Mouse (Mus musculus) midbrain, embryonic 10.5 days (tissue): ENCODE measurements around the gene Fam155a. TPM values are rescaled to one million over a fixed set of nuclear protein-coding genes. Genes with fewer than 3 reads are reported as not detected.
"Not testable (repeated sequence)": the region's sequence is repeated elsewhere in the genome, so short reads cannot be mapped to it uniquely, and the experiment has no call there.

Source experiments
- DNase-seq: peaks from one replicate; pipeline ENCODE4 v3.0.0-alpha.2; 2017; ENCODE audit warnings: low spot score
- H3K27ac ChIP-seq: fragments of 300-500 bp; sonication (generic); replicated peaks from 2 replicates; pipeline ENCODE4 v1.5.1; 2016; ENCODE audit warnings: mild to moderate bottlenecking
- H3K27me3 ChIP-seq: fragments of 300-500 bp; sonication (generic); 2 replicates; pipeline ENCODE4 v1.6.1; 2016; ENCODE audit warnings: low read depth, mild to moderate bottlenecking; ENCODE audit not compliant: poor library complexity, severe bottlenecking
- H3K36me3 ChIP-seq: fragments of 300-500 bp; sonication (generic); 2 replicates; pipeline ENCODE4 v1.6.1; 2016; ENCODE audit warnings: mild to moderate bottlenecking, moderate library complexity
- H3K4me1 ChIP-seq: fragments of 300-500 bp; sonication (generic); 2 replicates; pipeline ENCODE4 v1.6.1; 2016
- H3K4me3 ChIP-seq: fragments of 300-500 bp; sonication (generic); 2 replicates; pipeline ENCODE4 v1.5.1; 2016; ENCODE audit warnings: mild to moderate bottlenecking, moderate library complexity
- H3K9me3 ChIP-seq: fragments of 300-500 bp; sonication (generic); replicated peaks from 2 replicates; pipeline ENCODE4 v1.6.1; 2016; ENCODE audit warnings: mild to moderate bottlenecking
- WGBS: fragments of 180-500 bp; shearing (Covaris S2); methylation state at CpG from one replicate; pipeline ENCODE4 v1.1.7; 2016; 5-methylcytosine and 5-hydroxymethylcytosine counted together
- polyA plus RNA-seq: library from polyadenylated mRNA; unstranded; fragments of >200 nt; fragmentation: Nextera tagmentation; extraction: Ambion mirVana; gene quantifications from 2 replicates; pipeline ENCODE4 v1.2.1, GENCODE M21; 2016

The Fam155a gene
- polyA plus RNA-seq, 1 experiment from 2014 or later, result 1.8 TPM

DNA sequence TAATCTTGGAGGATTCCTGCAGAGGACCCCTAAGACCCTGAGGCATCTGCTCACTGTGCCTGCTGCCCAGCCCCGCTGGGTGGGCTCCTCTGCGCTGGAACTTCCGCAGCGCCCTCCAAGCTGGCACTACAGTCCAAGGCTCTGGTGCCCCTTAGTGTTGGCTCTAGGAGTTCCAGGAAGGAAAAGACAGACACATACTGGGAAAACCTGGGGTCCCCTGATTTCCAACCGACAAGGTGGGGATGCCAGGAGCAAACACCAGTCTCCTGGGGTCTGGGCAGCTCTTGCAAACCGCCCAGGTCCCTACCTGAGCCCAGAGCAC, 1.5 kb upstream of the Fam155a start:
- WGBS, result 4% methylated on average over 6 of the region's 6 CpGs
- Histone ChIP-seq H3K9me3 (no peaks in the 10 kb centered on the region), H3K36me3 (no peaks in the 10 kb centered on the region), H3K27ac (peak overlapping the region; percentile 83), H3K27me3 (peaks cover 53% of the 10 kb centered on the region), H3K4me1 (peaks cover 31% of the 10 kb centered on the region), H3K4me3 (peak overlapping the region; percentile 77)
- DNase-seq, result no peak

GRCm38 (mm10) chr8:9771606-9772518, 901 bp upstream of the Fam155a start:
- WGBS, result under 1% methylated on average over 44 of the region's 55 CpGs
- H3K9me3 ChIP-seq, result no peaks in the 10 kb centered on the region
- H3K27me3 ChIP-seq, result peaks cover 53% of the 10 kb centered on the region
- peaks cover 31% of the 10 kb centered on the region for H3K4me1 ChIP-seq
- H3K4me3 ChIP-seq, result peak overlapping the region; percentile 77
- H3K27ac ChIP-seq, result peak overlapping the region; percentile 83
- H3K36me3 ChIP-seq, result no peaks in the 10 kb centered on the region
- DNase-seq, result peak; percentile 55

DNA sequence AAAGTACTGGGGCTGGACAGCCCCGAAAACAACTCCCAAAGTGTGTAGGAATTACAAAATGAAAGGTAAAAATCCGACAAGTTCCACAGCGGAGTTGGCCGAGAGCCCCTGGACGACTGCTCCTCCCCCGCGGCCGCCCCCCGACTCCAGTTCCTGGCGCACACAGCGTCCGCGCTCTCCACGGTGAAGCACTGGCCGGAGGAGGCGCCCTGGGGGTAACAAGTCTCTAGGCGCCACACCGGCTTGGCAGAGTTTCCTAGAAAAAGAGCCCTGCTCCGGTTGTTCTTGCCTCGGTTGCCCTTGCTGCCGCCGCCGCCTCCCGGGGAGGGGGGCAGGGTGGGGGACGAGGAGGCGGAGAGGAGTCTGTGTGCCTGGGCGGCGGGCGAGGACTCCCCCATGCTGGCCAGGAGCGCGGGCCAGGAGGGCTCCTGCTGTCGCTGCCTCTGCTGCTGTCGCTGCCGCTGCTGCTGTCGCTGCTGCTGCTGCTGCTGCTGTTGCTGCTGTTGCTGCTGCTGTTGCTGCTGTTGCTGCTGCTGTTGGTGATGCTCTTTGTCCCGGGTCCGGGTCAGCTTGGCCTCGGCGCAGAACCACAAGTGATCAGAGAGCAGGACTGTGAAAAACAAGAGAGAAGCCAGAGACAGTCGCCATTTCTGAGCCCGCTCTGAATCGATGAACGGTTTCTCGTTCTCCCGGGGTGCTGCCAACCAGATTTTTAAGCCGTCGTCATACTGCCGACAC, 531 bp downstream of the Fam155a start:
- Histone ChIP-seq H3K9me3 (no peaks in the 10 kb centered on the region), H3K4me3 (peak overlapping the region; percentile 77), H3K36me3 (no peaks in the 10 kb centered on the region), H3K27me3 (peaks cover 53% of the 10 kb centered on the region), H3K27ac (peak overlapping the region; percentile 83), H3K4me1 (peaks cover 31% of the 10 kb centered on the region)
- DNase-seq, result peak; percentile 64
- 1% methylated on average over 46 of the region's 48 CpGs for WGBS

DNA sequence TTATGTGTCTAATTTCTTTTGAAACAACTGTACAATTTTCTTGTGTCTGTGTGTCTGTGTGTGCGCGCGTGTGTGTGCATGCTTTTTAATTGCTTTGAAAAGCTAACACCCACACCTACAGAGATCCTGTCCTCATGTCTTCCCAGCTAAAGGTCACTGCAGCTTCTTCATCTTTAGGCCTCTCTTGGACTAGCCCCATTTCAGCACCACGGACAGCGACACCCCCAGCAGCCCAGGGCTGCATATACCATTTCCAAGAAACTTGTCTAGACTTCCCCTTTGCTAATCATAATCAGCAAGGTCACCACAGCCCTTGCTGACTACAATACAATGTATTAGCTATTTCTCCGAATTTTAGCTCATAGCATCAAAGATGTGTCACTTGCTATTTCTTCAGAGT, 1.9 kb downstream of the Fam155a start:
- Histone ChIP-seq H3K27ac (no peak overlapping the region), H3K4me1 (peaks cover 31% of the 10 kb centered on the region), H3K36me3 (no peaks in the 10 kb centered on the region), H3K27me3 (peaks cover 48% of the 10 kb centered on the region), H3K9me3 (no peaks in the 10 kb centered on the region), H3K4me3 (peak overlapping the region; percentile 77; the same call in 1 of the 2 replicates)
- 40% methylated on average over 6 of the region's 6 CpGs for WGBS
- peak; percentile 77 for DNase-seq

DNA sequence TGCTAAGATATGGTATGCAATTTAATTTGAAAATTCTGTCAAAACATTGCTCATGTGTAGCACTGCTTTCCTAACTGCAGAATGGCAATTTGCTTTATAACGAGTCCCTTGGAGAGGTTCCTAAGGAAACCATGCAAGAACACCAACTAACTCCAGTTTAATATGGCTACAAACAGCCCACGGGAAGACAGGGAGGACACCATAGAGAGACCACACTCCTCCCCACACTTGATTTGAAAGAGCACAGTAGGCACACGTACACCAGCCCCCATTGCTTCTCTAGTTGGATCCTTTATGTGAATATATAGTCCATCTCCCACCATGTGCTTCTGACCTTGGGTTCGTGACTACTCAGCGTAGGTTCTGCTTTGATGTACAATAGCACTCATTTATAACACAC, 35.8 kb downstream of the Fam155a start:
- DNase-seq, result no peak
- Histone ChIP-seq H3K4me1 (peaks cover 8% of the 10 kb centered on the region), H3K4me3 (no peak overlapping the region), H3K27me3 (no peaks in the 10 kb centered on the region), H3K27ac (no peak overlapping the region), H3K9me3 (no peaks in the 10 kb centered on the region), H3K36me3 (no peaks in the 10 kb centered on the region)
- 86% methylated on average over 5 of the region's 5 CpGs for WGBS

GRCm38 (mm10) chr8:9709791-9710190, 61.2 kb downstream of the Fam155a start:
- no peaks in the 10 kb centered on the region for H3K9me3 ChIP-seq
- H3K4me3 ChIP-seq, result no peak overlapping the region
- no peaks in the 10 kb centered on the region for H3K27me3 ChIP-seq
- H3K27ac ChIP-seq, result no peak overlapping the region
- WGBS, result 90% methylated on average over 4 of the region's 4 CpGs
- no peaks in the 10 kb centered on the region for H3K4me1 ChIP-seq
- H3K36me3 ChIP-seq, result no peaks in the 10 kb centered on the region
- DNase-seq, result no peak

GRCm38 (mm10) chr8:9707433-9707832, 63.5 kb downstream of the Fam155a start:
- 85% methylated on average over 8 of the region's 8 CpGs for WGBS
- H3K9me3 ChIP-seq, result no peaks in the 10 kb centered on the region
- H3K4me3 ChIP-seq, result no peak overlapping the region
- H3K27ac ChIP-seq, result no peak overlapping the region
- H3K27me3 ChIP-seq, result no peaks in the 10 kb centered on the region
- no peak for DNase-seq
- H3K4me1 ChIP-seq, result no peaks in the 10 kb centered on the region
- no peaks in the 10 kb centered on the region for H3K36me3 ChIP-seq

- no peak for DNase-seq
- H3K27me3 ChIP-seq, result no peaks in the 10 kb centered on the region
- H3K4me3 ChIP-seq, result no peak overlapping the region
- H3K9me3 ChIP-seq, result no peaks in the 10 kb centered on the region
- 93% methylated on average over 2 of the region's 2 CpGs for WGBS
- no peaks in the 10 kb centered on the region for H3K4me1 ChIP-seq
- H3K36me3 ChIP-seq, result no peaks in the 10 kb centered on the region
- no peak overlapping the region for H3K27ac ChIP-seq
Measured at GRCm38 (mm10) chr8:9694794-9695193, 76.2 kb downstream of the Fam155a start.

- 70% methylated on average over 5 of the region's 5 CpGs for WGBS
- no peak for DNase-seq
- Histone ChIP-seq H3K4me1 (no peaks in the 10 kb centered on the region), H3K36me3 (no peaks in the 10 kb centered on the region), H3K27ac (no peak overlapping the region), H3K9me3 (no peaks in the 10 kb centered on the region), H3K27me3 (no peaks in the 10 kb centered on the region), H3K4me3 (no peak overlapping the region)
Measured at GRCm38 (mm10) chr8:9692370-9692769, 78.6 kb downstream of the Fam155a start.

DNA sequence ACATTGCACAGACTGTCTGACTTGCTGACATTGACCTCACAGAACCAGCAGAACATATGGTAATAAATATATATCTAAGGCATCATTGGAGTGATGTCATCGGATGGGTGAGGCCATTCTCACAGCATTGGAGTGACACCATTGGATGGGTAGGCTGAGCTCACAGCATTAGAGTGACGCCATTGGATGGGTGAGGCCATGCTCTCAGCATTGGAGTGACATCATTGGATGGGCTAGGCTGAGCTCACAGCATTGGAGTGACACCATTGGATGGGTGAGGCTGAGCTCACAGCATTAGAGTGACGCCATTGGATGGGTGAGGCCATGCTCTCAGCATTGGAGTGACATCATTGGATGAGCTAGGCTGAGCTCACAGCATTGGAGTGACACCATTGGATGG, 110.9 kb downstream of the Fam155a start:
- not testable (repeated sequence) for H3K4me1 ChIP-seq, H3K27me3 ChIP-seq, H3K9me3 ChIP-seq, H3K4me3 ChIP-seq, DNase-seq, H3K36me3 ChIP-seq, H3K27ac ChIP-seq
- WGBS, result 86% methylated on average over 3 of the region's 3 CpGs

DNA sequence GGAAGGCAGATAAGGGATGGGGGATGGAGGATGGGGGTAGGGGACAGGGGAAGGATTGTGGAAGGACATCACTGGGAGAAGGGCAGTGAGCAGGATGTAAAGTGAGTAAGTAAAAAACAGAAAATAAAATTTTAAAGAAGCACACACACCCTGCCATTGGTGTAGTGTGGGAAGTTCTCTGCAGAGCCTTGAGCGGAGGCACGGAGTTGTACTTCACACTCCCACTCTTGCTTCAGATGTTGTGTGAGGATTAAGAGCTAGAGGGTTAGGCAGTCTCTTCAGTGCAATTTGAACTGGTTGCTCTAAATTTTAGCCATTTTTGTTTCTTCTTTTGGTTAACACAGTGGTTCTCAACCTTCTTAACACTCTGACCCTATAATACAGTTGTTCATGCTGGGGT, 114.1 kb downstream of the Fam155a start:
- Histone ChIP-seq H3K4me1 (no peaks in the 10 kb centered on the region), H3K36me3 (no peaks in the 10 kb centered on the region), H3K27me3 (no peaks in the 10 kb centered on the region), H3K9me3 (no peaks in the 10 kb centered on the region), H3K27ac (no peak overlapping the region), H3K4me3 (no peak overlapping the region)
- 94% methylated on average over 2 of the region's 2 CpGs for WGBS
- no peak for DNase-seq

DNA sequence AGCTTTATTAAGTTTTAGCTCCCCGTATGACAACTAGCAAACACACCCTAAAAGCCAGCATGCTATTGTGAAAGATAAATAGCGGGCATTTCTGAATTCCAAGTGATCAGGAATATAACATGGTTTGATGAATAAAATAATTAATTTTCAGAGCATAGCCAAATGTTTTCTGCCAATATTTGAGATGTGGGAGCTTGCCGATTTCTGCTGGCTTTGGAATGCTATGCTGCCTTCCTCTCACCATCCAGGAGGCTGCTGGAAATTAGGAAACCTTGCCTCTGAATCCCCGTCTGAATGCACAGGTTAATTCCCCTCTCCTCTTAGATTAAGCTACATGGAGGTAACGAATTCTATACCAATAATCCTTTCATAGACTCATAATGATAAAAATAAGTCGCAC, 116.1 kb downstream of the Fam155a start:
- DNase-seq, result no peak
- Histone ChIP-seq H3K9me3 (no peaks in the 10 kb centered on the region), H3K36me3 (no peaks in the 10 kb centered on the region), H3K27ac (no peak overlapping the region), H3K27me3 (no peaks in the 10 kb centered on the region), H3K4me3 (no peak overlapping the region), H3K4me1 (no peaks in the 10 kb centered on the region)
- WGBS, result 88% methylated on average over 6 of the region's 6 CpGs

GRCm38 (mm10) chr8:9653643-9654042, 117.3 kb downstream of the Fam155a start:
- Histone ChIP-seq H3K9me3 (no peaks in the 10 kb centered on the region), H3K36me3 (no peaks in the 10 kb centered on the region), H3K27ac (no peak overlapping the region), H3K27me3 (no peaks in the 10 kb centered on the region), H3K4me1 (no peaks in the 10 kb centered on the region), H3K4me3 (no peak overlapping the region)
- no peak for DNase-seq
- WGBS, result 54% methylated on average over 1 of the region's 1 CpGs
